Mouse (Mus musculus) liver, postnatal 0 days (tissue): Measurements from ENCODE around the gene S100a6. TPM values are rescaled to one million over a fixed set of nuclear protein-coding genes. Genes with fewer than 3 reads are reported as not detected.

Experiments used
- ATAC-seq: fragments of 200-750 bp; cut with Nextera tagmentation; 2 replicates; pipeline ENCODE4 v1.8.0; 2017; ENCODE audit warnings: mild to moderate bottlenecking, moderate library complexity
- DNase-seq: peaks from one replicate; pipeline ENCODE4 v3.0.0-alpha.2; 2016
- H3K27ac ChIP-seq: fragments of 300-500 bp; sonication (generic); 2 replicates; pipeline ENCODE4 v1.5.1; 2014; ENCODE audit warnings: antibody characterized with exemption, moderate library complexity, mild to moderate bottlenecking, low read depth
- H3K27me3 ChIP-seq: fragments of 300-500 bp; sonication (generic); 2 replicates; pipeline ENCODE4 v1.6.1; 2014; ENCODE audit warnings: low read length, control low read depth, mixed read lengths; ENCODE audit not compliant: insufficient read depth
- H3K36me3 ChIP-seq: fragments of 300-500 bp; sonication (generic); replicated peaks from 2 replicates; pipeline ENCODE4 v1.6.1; 2014; ENCODE audit warnings: mild to moderate bottlenecking, control low read depth, low read length, moderate library complexity, mixed read lengths; ENCODE audit not compliant: insufficient read depth
- H3K4me1 ChIP-seq: fragments of 300-500 bp; sonication (generic); 2 replicates; pipeline ENCODE4 v1.6.1; 2014; ENCODE audit warnings: antibody characterized with exemption, mild to moderate bottlenecking, control low read depth; ENCODE audit not compliant: insufficient read depth
- H3K4me2 ChIP-seq: fragments of 300-500 bp; sonication (generic); 2 replicates; pipeline ENCODE4 v1.6.1; 2014; ENCODE audit warnings: low read depth, mild to moderate bottlenecking, low read length, moderate library complexity, mixed read lengths
- H3K4me3 ChIP-seq: fragments of 300-500 bp; sonication (generic); 2 replicates; pipeline ENCODE4 v1.5.1; 2014; ENCODE audit warnings: low read depth, low read length
- H3K9ac ChIP-seq: fragments of 300-500 bp; sonication (generic); replicated peaks from 2 replicates; pipeline ENCODE4 v1.6.1; 2014; ENCODE audit warnings: mild to moderate bottlenecking, moderate library complexity
- H3K9me3 ChIP-seq: fragments of 300-500 bp; sonication (generic); 2 replicates; pipeline ENCODE4 v1.6.1; 2016; ENCODE audit warnings: mild to moderate bottlenecking, control low read depth, low read length, mixed read lengths
- CTCF ChIP-seq: sonication (generic); IDR thresholded peaks from 2 replicates; pipeline ENCODE4 v1.5.1; 2016; ENCODE audit warnings: antibody characterized with exemption, low read depth
- EP300 ChIP-seq: IDR thresholded peaks from 2 replicates; pipeline ENCODE4 v1.6.1; 2016; ENCODE audit warnings: antibody characterized with exemption, low read depth, mild to moderate bottlenecking
- WGBS: fragments of 180-500 bp; shearing (Covaris S2); extraction: QIAGEN DNeasy Blood & Tissue Kit; methylation state at CpG from one replicate; pipeline ENCODE4 v1.1.7; 2014; ENCODE audit not compliant: insufficient replicate concordance; 5-methylcytosine and 5-hydroxymethylcytosine counted together
- polyA plus RNA-seq: library from polyadenylated mRNA; unstranded; fragments of >200 nt; fragmentation: Nextera tagmentation; extraction: Ambion mirVana; gene quantifications from 2 replicates; pipeline ENCODE4 v1.2.1, GENCODE M21; 2015

The S100a6 gene
- polyA plus RNA-seq, 1 experiment from 2014 or later, result 55.6 TPM

GRCm38 (mm10) chr3:90582156-90582555 lies 30.5 kb upstream of the S100a6 start:
- no peaks in the 10 kb centered on the region for H3K36me3 ChIP-seq
- no peaks in the 10 kb centered on the region for H3K4me1 ChIP-seq
- no peaks in the 10 kb centered on the region for H3K27me3 ChIP-seq
- no peak overlapping the region for H3K27ac ChIP-seq
- no peak overlapping the region for H3K4me2 ChIP-seq
- ATAC-seq (no peak), DNase-seq (no peak)
- H3K9me3 ChIP-seq, result no peaks in the 10 kb centered on the region
- TF ChIP-seq CTCF (peak; percentile 49), EP300 (no peak)
- no peak overlapping the region for H3K9ac ChIP-seq
- WGBS, result 98% methylated on average over 1 of the region's 1 CpGs
- H3K4me3 ChIP-seq, result no peak overlapping the region

- Histone ChIP-seq H3K4me1 (no peaks in the 10 kb centered on the region), H3K27ac (no peak overlapping the region), H3K27me3 (no peaks in the 10 kb centered on the region), H3K4me2 (no peak overlapping the region), H3K36me3 (no peaks in the 10 kb centered on the region), H3K4me3 (no peak overlapping the region), H3K9ac (no peak overlapping the region), H3K9me3 (no peaks in the 10 kb centered on the region)
- TF ChIP-seq CTCF (no peak), EP300 (no peak)
- DNase-seq (no peak), ATAC-seq (no peak)
- 75% methylated on average over 4 of the region's 4 CpGs for WGBS
These were observed 30.1 kb upstream of the S100a6 start for GRCm38 (mm10) chr3:90582556-90582955.

- TF ChIP-seq CTCF (no peak), EP300 (no peak)
- H3K27me3 ChIP-seq, result no peaks in the 10 kb centered on the region
- ATAC-seq, result no peak
- H3K36me3 ChIP-seq, result no peaks in the 10 kb centered on the region
- H3K4me1 ChIP-seq, result peaks cover 8% of the 10 kb centered on the region; the same call in 1 of the 2 replicates
- no peak overlapping the region for H3K9ac ChIP-seq
- no peak overlapping the region for H3K27ac ChIP-seq
- no peak overlapping the region for H3K4me3 ChIP-seq
- WGBS, result 42% methylated on average over 3 of the region's 3 CpGs
- H3K9me3 ChIP-seq, result no peaks in the 10 kb centered on the region
- no peak for DNase-seq
- no peak overlapping the region for H3K4me2 ChIP-seq
These were observed 28.8 kb upstream of the S100a6 start for GRCm38 (mm10) chr3:90583893-90584292.

- Histone ChIP-seq H3K4me1 (peaks cover 10% of the 10 kb centered on the region; the same call in 1 of the 2 replicates), H3K9ac (no peak overlapping the region), H3K4me2 (no peak overlapping the region), H3K4me3 (no peak overlapping the region), H3K36me3 (no peaks in the 10 kb centered on the region), H3K9me3 (no peaks in the 10 kb centered on the region), H3K27me3 (no peaks in the 10 kb centered on the region), H3K27ac (no peak overlapping the region)
- peak; percentile 57 for DNase-seq
- 0 out of 2 replicates have a peak, but pooled peaks have one; percentile 28 for ATAC-seq
- 27% methylated on average over 5 of the region's 5 CpGs for WGBS
- no peak for TF ChIP-seq EP300
- TF ChIP-seq CTCF, result peak; percentile 90
These were observed 27.1 kb upstream of the S100a6 start for GRCm38 (mm10) chr3:90585595-90585994.

- TF ChIP-seq EP300 (no peak), CTCF (no peak)
- no peaks in the 10 kb centered on the region for H3K36me3 ChIP-seq
These were observed 26.6 kb upstream of the S100a6 start for GRCm38 (mm10) chr3:90586016-90586643.

GRCm38 (mm10) chr3:90586906-90587305 lies 25.8 kb upstream of the S100a6 start:
- H3K9ac ChIP-seq, result no peak overlapping the region
- H3K4me2 ChIP-seq, result 0 out of 2 replicates have a peak overlapping the region, but pooled peaks have one; percentile 2
- no peaks in the 10 kb centered on the region for H3K36me3 ChIP-seq
- DNase-seq (peak; percentile 69), ATAC-seq (peak; percentile 59)
- peak overlapping the region; percentile 70 for H3K27ac ChIP-seq
- TF ChIP-seq EP300, result no peak
- peak; percentile 26; the same call in 1 of the 2 replicates for TF ChIP-seq CTCF
- WGBS, result 31% methylated on average over 10 of the region's 10 CpGs
- no peak overlapping the region for H3K4me3 ChIP-seq
- no peaks in the 10 kb centered on the region for H3K27me3 ChIP-seq
- H3K9me3 ChIP-seq, result no peaks in the 10 kb centered on the region
- H3K4me1 ChIP-seq, result peaks cover 10% of the 10 kb centered on the region; the same call in 1 of the 2 replicates

More at GRCm38 (mm10) chr3:90586016-90586643, 26.6 kb upstream of the S100a6 start:
- H3K4me1 ChIP-seq, result peaks cover 10% of the 10 kb centered on the region; the same call in 1 of the 2 replicates
- H3K9ac ChIP-seq, result no peak overlapping the region
- 72% methylated on average over 15 of the region's 15 CpGs for WGBS
- ATAC-seq (no peak), DNase-seq (no peak)
- no peaks in the 10 kb centered on the region for H3K9me3 ChIP-seq
- no peak overlapping the region for H3K4me2 ChIP-seq
- no peak overlapping the region for H3K4me3 ChIP-seq
- peak overlapping the region; percentile 70 for H3K27ac ChIP-seq
- H3K27me3 ChIP-seq, result no peaks in the 10 kb centered on the region
